Mouse (Mus musculus) yolk sac, embryonic 10.5 days (tissue): ENCODE results near the gene Runx1.

Experiments used
- DNase-seq: peaks from one replicate; pipeline ENCODE4 v3.0.0-alpha.2; 2017; ENCODE audit warnings: low spot score

The Runx1 gene

GRCm38 (mm10) chr16:92653816-92654215 lies 172.1 kb downstream of the Runx1 start:
- DNase-seq, result no peak

DNA sequence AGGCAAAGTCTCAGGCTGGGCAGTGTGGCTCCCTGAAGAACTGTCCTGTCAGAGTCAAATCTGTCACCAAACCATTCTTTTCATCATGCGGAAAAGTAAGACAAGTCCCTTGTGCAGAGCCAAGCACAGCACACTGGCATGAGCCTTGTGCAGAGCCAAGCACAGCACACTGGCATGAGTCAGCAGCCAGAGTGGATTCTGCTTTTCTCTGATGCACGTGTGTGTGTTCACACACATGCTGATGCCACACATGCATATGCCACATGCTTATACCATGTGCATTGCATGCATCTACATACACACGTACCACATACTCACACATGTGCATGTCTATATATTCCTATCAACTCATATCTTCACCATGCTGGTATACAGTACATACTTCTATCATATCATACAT lies 174.7 kb downstream of the Runx1 start:
- DNase-seq, result no peak

GRCm38 (mm10) chr16:92646153-92646552 lies 179.8 kb downstream of the Runx1 start:
- no peak for DNase-seq

DNA sequence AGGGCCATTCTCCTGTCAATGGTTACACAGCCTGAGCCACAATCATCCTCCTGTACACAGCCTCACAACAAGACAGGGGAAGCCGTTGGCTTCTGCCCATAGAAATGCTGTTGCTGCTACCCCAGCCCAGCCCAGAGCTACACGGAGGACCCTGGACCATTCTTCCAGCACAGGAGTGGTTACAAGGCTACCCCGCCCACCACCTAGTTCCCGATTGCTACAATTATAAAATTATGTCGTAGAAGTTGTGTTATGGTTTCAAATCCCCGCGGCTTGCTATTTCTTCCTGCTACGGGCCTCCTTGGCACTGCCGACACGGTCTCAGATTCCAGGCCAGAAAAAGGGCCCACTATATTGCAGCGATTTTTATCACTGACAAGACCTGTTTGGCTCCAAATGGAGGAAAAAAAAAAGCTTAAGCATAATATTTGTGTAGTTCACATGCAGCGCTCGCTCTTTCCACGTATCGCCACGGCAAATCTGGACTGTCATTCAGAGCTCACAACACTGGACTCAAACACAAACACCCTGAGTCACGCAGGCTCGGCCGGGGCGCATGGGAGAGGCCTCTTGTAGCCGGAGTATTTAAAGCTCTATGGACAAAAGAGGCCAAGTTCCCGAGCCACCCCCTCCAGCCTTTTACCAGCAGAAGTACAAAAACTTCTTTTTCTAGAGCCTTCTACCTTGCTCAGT lies 180.4 kb downstream of the Runx1 start:
- DNase-seq, result no peak

DNA sequence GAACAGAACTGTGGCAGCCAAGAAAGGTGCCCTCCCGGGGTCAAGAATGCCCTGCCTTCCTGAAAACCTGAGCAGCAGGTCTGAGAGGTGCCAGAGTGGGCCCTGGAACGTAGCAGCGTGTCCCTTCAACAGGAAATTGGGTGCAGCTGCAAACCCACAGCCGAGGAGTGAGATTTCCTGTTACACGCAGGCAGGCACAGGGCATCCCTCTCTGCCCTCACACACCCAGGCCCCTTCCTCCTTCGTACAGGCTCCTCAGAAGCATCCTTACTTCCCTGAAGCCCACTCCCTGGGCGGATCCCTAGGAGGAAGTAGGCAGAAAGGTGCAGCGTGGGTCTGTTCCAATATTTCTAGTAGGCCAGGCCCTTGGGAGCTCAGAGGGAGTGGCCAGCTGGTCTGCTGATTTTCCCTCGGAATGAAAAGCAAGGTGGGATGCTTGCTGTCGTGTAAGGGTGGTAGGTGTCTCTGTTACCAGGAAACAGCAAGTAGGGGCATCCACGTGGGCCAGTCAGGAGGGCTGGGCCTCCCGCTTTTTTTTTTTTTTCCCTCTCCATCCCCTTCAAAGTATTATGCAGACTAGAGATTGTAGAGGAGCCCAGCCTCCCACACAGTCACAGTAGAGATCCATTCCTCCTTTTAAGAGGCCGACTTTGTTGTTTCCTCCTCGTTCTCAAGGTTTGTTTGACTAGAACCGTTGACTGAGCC lies 181.1 kb downstream of the Runx1 start:
- no peak for DNase-seq

DNA sequence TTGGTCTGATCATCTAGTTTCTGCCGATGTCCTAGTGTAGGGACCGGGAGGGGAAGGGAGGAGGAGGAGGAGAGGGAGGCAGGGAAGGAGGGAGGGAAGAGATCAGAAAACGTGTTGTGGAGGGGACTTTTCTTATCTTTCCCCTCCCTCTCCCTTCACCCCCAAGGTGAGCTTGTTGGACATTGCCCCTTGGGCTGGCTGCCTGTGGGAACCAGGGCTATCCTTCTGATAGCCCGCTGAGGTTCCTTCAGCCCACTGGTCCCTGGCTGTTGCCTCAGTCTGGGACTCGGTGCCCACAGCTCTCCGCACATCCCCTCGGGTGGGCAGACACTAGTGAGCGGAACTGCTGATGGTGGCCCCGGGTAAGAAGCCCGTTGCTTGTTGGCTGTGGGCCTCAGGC lies 181.6 kb downstream of the Runx1 start:
- DNase-seq, result no peak

DNA sequence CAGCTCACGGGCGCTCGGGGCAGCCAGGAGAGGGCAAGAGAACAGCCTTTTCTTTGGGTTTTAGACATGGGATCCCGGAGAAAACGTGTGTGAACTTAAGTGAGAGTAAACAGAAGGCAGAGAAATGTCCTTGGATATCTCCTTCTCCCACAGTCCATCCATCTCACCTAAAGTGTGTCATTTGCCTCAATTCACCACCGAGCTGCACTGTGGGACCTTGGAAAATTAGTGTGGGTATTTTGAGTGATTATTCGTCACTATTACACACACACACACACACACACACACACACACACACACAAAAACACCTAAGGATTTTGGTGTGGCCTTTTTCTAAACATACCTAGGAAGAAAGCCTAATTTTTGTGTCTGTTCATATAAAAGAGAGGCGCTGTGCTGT lies 183.7 kb downstream of the Runx1 start:
- DNase-seq, result no peak

DNA sequence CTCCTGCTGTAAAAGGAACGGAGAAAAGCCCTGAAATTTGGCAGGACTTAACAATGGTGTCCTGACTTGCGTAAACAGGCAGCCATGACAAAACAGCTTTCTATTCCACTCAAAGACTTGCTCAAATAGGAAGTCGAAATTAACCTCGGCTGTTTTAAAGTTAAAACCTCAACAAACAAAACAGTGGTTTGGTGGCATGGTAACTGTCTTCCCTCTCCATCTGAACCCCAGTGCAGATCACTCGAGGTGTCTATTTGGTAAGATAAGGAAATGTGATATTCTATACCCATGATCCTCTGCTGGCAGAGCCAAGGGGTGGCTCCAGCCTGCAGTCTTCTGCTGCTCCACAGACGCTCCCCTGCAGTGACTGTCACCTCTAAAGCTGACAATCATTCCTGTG lies 184.9 kb downstream of the Runx1 start:
- DNase-seq, result no peak

DNA sequence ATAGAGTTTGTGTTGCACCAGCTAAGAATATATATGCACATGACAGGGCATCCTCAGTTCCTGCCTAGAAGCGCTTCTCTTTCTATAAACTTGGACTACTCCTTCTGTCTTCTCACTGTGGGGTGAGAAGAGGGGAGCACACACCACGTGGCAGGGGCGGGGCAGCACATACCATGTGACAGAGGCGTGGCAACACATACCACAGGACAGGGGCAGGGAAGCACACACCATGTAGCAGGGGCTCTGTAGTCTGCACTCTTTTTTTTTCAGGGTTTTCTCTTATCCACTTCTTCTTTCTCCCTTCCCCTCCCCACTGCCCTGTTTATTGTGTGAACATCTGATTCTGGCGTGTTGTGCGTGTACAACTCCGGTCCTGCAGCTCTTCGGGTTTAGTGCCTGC lies 186.9 kb downstream of the Runx1 start:
- DNase-seq, result no peak

DNA sequence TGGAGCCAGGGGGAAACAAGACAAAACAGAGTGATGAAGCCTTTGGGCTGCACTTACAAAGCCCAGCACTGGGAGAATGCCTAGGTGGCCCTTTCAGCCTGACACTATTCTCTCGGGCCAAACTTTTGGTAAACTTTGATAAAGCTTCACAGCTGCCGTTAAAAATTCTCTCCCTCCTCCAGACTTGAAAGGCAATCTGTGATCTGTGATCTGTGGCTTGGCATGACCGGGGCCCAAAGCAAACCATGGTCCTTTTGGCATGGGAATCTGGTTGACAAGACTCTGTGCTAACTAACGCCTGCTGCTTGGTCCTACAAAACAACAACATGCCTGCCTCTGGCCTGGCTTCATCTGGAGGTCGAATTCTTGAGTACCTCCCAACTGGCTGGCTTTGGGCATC lies 188.9 kb downstream of the Runx1 start:
- no peak for DNase-seq

GRCm38 (mm10) chr16:92632115-92632763 lies 193.7 kb downstream of the Runx1 start:
- no peak for DNase-seq

- DNase-seq, result no peak
These were observed 194.3 kb downstream of the Runx1 start for GRCm38 (mm10) chr16:92631637-92632036.

GRCm38 (mm10) chr16:92630950-92631349 lies 195.0 kb downstream of the Runx1 start:
- no peak for DNase-seq

DNA sequence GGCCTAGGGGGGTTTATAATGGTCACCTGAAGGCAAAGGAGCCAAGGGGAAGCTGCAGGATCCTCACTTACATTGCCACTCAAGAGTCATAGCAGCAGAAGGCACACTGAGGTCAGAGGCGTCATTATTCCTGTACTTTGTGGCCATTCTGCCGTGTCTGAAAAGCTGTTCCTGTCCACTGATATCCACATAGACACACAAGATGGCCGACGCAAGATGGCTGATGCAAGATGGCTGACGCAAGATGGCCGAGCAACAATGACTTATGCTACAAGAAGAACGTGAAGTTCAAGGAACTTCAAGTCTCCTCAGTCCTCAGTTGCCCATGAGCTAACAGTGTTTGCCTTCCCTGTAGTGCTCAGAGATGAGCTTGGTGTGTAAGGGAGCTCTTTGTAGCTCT lies 196.1 kb downstream of the Runx1 start:
- DNase-seq, result no peak

GRCm38 (mm10) chr16:92627262-92627661 lies 198.7 kb downstream of the Runx1 start:
- no peak for DNase-seq

- DNase-seq, result no peak
These were observed 202.0 kb downstream of the Runx1 start for GRCm38 (mm10) chr16:92623953-92624352.

- DNase-seq, result no peak
These were observed 204.1 kb downstream of the Runx1 start for GRCm38 (mm10) chr16:92621859-92622258.

- no peak for DNase-seq
These were observed 205.0 kb downstream of the Runx1 start for GRCm38 (mm10) chr16:92620841-92621518.

GRCm38 (mm10) chr16:92616839-92617238 lies 209.1 kb downstream of the Runx1 start:
- DNase-seq, result no peak

DNA sequence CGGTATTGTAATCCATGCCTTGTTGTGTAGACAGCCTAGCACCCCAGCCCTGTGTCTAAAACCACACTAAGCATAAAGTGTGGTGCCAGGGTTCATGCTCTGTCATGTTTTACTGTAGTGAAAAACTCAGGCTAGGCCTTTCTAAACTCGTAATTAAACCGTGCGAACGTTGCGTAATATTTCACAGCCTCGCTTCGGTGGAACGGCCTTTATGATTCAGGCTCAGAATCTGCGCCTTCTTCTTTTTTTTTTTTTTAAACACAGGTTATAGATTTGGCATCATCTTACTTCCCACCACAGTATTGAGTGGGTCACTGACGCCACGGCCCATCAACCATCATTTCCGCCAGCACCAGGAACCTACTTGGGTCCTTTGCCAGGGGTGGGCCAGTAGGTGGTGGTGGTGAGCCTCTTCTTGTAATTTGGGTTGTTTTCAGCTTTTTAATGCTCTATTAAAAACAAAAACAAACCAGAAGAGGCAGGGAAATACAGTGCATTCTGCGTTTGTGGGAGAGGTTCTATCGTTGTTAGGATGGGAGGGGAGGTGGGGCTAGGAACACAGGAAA lies 210.6 kb downstream of the Runx1 start:
- DNase-seq, result no peak

DNA sequence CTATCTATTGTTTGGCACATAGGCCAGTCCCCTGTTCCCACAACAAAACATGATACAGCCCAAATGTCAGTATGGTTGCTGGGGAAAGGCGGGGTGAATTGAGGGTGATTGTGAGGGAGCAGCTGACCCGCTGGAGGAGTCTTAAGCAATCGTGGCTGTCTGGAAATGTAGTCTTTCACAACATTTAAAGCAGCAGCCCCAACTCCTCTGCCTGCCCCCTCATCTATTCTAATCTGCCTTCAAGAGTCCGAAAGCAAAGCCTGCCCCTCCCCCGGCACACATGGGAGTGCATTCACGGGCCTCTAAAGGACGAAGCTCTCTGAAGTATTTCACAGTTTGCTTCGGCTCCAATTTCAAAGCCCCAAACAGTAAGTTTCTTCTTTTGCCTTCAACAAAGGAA lies 213.4 kb downstream of the Runx1 start:
- no peak for DNase-seq

DNA sequence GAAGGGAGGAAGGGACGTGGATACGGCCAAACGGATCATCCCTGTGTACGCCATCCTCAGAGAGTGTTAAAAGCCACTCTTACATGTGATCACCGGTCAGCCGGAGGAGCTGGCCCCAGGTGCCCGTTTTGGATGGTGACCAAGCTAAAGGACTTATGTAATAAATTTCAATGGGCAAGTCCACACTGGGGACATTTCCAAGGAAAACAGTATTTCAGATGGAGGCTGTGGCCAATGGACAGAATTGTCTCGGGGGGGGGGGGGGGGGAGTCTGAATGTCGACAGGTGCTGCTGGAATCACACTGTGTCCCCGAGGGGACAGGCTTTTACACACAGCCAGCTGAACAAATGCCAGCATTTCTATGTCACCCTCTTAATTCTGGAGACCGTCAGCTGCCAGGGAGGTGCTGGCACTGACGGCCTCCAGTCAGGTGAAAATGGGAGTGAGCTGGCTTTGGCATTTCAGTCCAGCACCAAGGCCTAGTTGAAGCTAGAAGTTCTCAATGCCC lies 214.3 kb downstream of the Runx1 start:
- DNase-seq, result no peak
